Mouse (Mus musculus) kidney, adult 2 months (tissue): Measurements from ENCODE around the gene Ppp2r2c.

Source experiments
- CTCF ChIP-seq: fragments of 200-500 bp; conservative IDR thresholded peaks from 2 replicates; pipeline ENCODE4 v1.5.1; 2011; ENCODE audit warnings: low read depth, mild to moderate bottlenecking, control low read depth, low read length, moderate library complexity, mixed read lengths; ENCODE audit not compliant: insufficient read depth, insufficient read length
- POLR2A ChIP-seq: fragments of 200-500 bp; IDR thresholded peaks from one replicate; pipeline ENCODE4 v1.6.1; 2011; ENCODE audit warnings: low read depth, low read length, control low read depth

DNA sequence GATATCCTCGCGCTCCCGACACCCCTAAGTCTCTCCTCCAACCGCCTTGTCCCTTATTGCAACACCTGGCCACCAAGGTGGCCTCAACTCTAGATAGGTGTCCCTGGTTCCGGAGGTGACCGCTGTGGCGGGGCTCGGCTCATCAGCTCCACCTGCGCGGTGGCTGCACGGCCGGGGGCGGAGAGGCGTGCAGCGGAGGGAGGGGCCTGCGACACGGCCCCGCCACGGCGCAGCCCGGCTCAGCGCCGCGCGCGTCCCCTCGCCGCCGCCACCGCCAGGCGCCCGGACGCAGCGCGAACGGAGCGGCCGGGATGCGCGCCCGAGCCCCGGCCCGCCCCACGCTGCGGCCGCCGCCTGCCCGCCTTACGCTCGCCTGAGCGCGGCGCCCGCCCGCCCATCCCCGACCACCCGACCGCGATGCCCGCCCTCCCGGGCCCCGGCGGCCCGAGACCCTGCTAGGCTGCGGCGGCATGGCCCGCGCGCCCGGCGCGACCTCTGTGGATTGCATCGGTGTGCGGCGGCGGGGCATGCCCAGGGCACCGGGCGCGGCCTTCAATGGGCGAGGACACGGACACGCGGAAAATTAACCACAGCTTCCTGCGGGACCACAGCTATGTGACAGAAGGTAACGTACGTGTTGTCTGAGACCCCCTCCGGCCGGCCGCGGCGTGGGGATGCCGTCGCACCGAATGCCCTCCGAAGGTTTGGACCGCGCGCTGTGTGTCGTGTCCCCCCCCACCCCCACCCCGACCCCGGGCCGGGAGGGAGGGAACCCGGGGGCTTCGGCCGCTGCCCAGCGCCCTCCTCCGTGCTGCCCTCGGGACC lies at the start of gene Ppp2r2c:
- TF ChIP-seq POLR2A (no peak), CTCF (no peak)
